8 mouse cellular contexts compared by ENCODE assay signal in the genomic region with DNA sequence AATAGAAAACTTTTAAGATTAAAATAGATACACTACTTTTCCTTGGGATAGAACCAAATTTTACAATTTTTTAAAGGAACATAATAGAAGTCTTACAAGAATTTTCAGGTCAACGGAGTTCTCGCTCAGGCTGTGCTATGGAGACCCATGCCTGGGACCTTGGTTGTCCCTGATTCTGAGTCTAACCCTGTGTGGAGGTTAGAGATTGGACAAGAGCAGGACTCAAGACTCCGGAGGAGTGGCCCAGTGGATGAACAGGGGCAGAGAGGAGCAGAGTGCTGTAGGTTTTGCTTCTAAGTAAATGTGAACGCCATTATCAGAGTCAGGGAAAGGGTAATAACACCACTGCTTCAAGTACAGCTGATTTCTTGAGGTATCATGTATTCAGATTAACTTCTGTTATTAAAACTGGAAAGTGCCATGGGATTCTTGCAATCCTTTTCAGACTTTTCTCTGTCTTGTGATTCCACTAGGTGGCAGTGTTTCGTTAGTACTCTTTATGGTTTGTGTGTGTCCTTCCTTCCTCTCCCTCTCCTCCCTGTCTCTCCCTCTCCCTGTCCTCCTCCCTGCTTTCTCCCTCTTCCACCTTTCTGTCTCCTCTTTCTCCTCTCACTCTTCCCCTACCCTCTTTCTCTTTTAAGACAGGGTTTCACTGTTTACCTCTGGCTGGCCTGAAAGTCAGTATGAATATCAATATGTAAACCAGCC. TPM values are rescaled to one million over a fixed set of nuclear protein-coding genes. Genes with fewer than 3 reads are reported as not detected.
A peak's percentile ranks its signal among the peaks of the same experiment; 100 is the strongest.
DNase-seq lines count a peak whose midpoint lies in the region.

No protein-coding gene starts in this region.

- peak; percentile 42 for DNase-seq in gastrocnemius, adult 18-20 months (ENCODE audit: low spot score)
- DNase-seq in gastrocnemius, postnatal 4 days (ENCODE audit: low spot score in 2 of 2), result no peak
- peak; percentile 33 for DNase-seq in ovary, postnatal 14 days (ENCODE audit: low spot score)
- DNase-seq in ovary, postnatal 10 days (ENCODE audit: low spot score), result no peak
- DNase-seq in embryo, embryonic 10 days (ENCODE audit: low spot score), result peak; percentile 85
- DNase-seq in kidney, postnatal 36 days, result peak; percentile 29 to 52
- DNase-seq in retina, postnatal 7 days (ENCODE audit: low read depth, low spot score), result peak; percentile 45
- no peak for DNase-seq in urinary bladder, postnatal 10 days (ENCODE audit: low spot score)

RNA-seq across cellular contexts. Expression of gene Epm2a, which starts 18.9 kb away (rescaled TPM):
- total RNA-seq in gastrocnemius, adult 18-20 months (2021), result 10 to 100 TPM; 96.2 to 97.8 TPM
- 10 to 100 TPM; 25.4 to 26.7 TPM for total RNA-seq in gastrocnemius, postnatal 4 days (2021)

Comparison
In these comparisons a context has a peak if more than half of its experiments do, and no peak if none do; other contexts are left out.
1. DNase-seq: peak in gastrocnemius, adult 18-20 months (single experiment), ovary, postnatal 14 days (single experiment), embryo, embryonic 10 days (single experiment), kidney, postnatal 36 days (2 of 2) and retina, postnatal 7 days (single experiment); none in gastrocnemius, postnatal 4 days (0 of 2), ovary, postnatal 10 days (single experiment) and urinary bladder, postnatal 10 days (single experiment).